Mouse (Mus musculus): ENCODE data around the gene Rnase10. TPM values are rescaled to one million over a fixed set of nuclear protein-coding genes. Genes with fewer than 3 reads are reported as not detected.
"Not testable (repeated sequence)": the region's sequence is repeated elsewhere in the genome, so short reads cannot be mapped to it uniquely, and the experiment has no call there.

The Rnase10 gene
- total RNA-seq (2017) = not detected in 2 replicates

GRCm38 (mm10) chr14:51007152-51007801 lies at the start of gene Rnase10:
Gene Rnase10, plus strand, starts transcription at chr14:51007751.
- no peak for ATAC-seq (replicated peaks; ENCODE audit: low read depth, poor library complexity, severe bottlenecking)

DNA sequence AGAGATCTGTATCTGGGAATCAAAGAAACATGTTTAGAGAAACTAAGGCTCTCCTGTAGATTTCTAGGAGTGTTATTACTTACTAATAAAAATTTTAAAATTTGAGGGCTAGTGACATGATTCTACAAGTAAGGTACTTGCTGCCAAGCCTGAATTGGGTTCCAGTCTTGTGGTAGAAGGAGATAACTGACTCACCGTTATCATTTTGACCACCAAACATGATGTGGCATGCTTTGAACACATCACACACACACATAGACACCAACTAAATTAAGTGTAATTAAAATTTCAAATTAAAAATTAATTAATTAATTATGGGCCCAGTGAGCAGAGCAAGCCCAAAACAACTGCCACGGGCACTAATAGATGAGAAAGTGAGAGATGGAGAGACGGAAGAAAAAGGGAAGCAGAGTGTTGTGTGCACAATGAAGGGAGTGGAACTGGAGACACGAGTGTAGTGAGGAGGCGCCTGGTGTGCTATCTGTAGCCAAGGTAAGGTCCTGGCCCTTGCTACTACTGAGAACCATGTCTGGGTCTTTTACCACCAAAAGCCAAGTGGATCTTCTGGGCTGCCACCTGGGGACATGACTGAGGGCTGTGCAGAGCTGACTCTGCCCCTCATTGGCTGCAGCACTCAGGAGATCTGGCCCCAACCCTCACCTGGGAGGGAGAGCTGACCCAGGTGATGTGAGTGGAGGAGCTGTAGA lies 49.1 kb upstream of the Rnase10 start:
- not testable (repeated sequence) for ATAC-seq (replicated peaks; ENCODE audit: low read depth, poor library complexity, severe bottlenecking)

DNA sequence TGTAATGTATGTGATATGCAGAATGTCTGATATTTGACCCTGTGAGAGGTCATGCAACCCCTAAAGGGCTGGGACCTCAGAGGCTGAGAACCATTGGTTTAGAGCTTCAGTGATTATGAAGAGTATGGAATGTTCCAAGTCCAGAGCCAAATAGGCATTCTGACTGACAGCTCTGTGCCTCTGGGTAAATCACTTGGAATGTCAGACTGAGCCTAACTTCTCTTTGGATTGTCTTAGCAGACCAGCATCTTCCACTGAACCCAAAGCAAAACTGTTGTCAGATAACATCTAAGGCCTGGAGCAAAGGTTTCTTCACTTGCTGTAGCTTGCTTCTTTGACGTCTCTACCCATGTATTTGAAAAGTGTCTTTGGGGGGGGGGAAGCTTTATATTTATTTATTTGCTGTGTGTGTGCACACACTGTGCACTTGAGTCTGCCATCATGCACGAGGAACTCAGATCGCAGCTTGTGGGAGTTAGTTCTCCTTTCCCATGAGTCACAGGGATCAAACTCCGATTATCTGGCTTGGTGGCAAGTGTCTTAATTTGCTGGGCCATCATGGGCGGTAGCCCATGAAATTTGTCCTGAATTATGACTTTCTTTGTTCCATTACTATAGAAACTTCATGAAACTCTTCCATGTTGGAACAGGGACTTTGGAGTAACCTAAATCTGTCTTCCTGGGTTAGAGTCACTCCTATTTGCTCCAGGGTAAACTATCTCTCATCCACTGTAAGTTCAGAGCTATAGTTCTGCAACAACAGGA lies 39.2 kb upstream of the Rnase10 start:
- ATAC-seq (replicated peaks; ENCODE audit: low read depth, poor library complexity, severe bottlenecking) = no peak

GRCm38 (mm10) chr14:50969041-50969440 lies 38.5 kb upstream of the Rnase10 start:
- no peak for ATAC-seq (replicated peaks; ENCODE audit: low read depth, poor library complexity, severe bottlenecking)

- peak; percentile 77 for ATAC-seq (replicated peaks; ENCODE audit: low read depth, poor library complexity, severe bottlenecking)
These were observed 37.7 kb upstream of the Rnase10 start for GRCm38 (mm10) chr14:50969558-50970544.

DNA sequence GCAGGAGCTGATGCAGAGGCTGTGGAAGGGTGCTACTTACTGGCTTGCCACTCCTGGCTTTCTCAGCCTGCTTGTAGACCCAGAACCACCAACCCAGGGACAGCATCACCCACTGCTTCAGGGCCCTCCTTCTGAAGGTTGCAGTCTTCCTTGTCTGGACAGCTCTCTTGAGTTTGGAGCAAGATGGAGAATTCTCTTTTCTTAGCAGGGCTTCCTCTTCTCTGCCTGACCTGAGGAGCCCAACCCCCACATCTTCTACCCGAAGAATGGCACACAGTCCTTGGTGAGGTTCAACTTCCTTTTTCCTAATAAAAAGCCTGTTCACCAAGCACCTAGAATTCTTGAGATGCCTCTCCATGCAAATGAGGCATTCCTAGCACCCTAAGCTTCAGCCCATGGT lies 36.7 kb upstream of the Rnase10 start:
- ATAC-seq (replicated peaks; ENCODE audit: low read depth, poor library complexity, severe bottlenecking) = peak; percentile 42

DNA sequence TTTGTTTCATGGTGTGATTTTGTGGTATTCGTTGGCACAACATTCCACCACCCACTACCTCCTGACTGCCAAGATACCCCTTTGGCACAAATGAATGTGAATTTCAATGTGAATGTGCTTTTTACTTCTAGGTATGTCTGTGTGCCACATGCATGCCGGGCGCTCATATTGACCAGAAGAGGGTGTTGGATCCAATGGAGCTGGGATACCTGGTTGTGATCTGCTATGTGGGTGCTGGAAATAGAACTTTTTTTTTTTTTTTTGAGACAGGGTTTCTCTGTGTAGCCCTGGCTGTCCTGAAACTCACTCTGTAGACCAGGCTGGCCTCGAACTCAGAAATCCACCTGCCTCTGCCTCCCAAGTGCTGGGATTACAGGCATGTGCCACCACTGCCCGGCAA lies 34.5 kb upstream of the Rnase10 start:
- not testable (repeated sequence) for ATAC-seq (replicated peaks; ENCODE audit: low read depth, poor library complexity, severe bottlenecking)

DNA sequence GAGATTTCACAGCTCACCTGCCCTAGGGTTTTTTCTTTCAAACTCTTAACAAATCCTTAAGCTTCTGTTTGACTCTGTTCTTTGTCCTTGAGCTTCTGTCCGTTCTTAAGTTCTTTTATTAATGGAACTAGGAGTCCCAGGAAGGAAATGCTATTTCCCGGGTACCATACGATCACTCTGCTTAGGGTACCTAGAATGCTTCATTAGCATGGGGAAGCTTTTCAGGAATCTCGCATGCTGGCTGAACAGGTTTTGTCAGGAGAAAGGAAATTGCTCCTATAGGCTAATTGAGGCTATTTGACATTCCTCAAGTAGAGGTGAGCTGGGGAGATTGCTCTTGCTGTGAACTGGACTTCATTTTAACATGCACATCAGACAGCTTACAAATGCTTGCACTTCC lies 33.9 kb upstream of the Rnase10 start:
- no peak for ATAC-seq (replicated peaks; ENCODE audit: low read depth, poor library complexity, severe bottlenecking)

DNA sequence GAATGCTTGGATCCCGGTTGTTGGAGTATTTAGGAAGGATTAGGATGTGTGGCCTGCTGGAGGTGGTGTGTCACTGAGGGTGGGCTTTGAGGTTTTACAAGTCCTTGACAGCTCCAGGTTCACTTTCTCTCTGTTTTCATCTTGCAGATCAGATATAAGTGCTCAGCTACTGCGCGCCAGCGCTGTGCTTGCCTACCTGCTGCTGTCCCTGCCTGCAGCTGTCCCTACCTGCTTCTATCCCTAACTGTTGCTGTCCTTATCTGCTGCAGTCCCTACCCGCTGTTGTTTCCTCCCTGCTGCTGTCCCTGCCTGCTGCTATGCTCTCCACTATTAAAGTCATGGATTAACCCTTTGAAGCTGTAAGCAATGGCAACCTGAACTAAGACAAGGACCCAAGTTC lies 32.5 kb upstream of the Rnase10 start:
- no peak for ATAC-seq (replicated peaks; ENCODE audit: low read depth, poor library complexity, severe bottlenecking)

DNA sequence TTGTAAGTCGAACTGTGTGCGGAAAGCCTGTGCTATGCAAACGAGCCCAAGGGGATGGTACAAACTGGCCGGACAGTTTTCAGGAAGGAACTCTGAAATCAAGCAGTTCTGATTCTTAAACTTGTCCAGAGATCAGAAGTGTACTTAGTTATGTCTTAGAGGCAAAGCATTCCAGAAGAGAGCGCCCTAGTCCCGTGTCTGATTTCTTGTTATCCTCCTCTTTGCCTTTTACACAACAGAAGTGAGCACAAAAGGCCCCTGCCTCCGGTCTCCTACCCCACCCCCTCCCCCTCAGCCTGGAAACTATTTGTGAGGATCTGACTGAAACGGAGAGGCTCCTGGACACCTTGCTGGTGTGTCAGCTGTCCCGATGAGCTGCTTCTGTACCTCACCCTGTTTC lies 30.9 kb upstream of the Rnase10 start:
- no peak for ATAC-seq (replicated peaks; ENCODE audit: low read depth, poor library complexity, severe bottlenecking)

GRCm38 (mm10) chr14:50978451-50978850 lies 29.1 kb upstream of the Rnase10 start:
- peak; percentile 57 for ATAC-seq (replicated peaks; ENCODE audit: low read depth, poor library complexity, severe bottlenecking)

DNA sequence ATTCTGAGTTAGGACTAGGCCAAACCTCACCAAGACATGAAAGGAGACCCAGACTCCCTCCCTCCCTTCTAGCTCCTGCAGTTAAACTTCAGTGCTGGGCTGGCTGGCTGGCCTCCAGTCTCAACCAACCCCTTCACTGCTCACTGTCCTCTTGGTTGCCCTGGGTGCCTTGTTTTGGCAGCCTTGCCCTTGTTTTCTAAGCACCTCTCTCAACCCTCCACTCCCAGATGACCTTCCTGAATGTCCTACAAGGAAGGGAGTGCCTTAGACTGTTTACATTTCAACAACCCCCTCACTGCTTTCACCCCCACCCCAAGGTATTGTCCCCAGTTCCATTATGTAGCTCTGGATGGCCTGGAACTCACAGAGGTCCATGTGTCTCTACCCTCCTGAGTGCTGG lies 27.9 kb upstream of the Rnase10 start:
- no peak for ATAC-seq (replicated peaks; ENCODE audit: low read depth, poor library complexity, severe bottlenecking)

GRCm38 (mm10) chr14:50981207-50981606 lies 26.3 kb upstream of the Rnase10 start:
- ATAC-seq (replicated peaks; ENCODE audit: low read depth, poor library complexity, severe bottlenecking) = peak; percentile 72

DNA sequence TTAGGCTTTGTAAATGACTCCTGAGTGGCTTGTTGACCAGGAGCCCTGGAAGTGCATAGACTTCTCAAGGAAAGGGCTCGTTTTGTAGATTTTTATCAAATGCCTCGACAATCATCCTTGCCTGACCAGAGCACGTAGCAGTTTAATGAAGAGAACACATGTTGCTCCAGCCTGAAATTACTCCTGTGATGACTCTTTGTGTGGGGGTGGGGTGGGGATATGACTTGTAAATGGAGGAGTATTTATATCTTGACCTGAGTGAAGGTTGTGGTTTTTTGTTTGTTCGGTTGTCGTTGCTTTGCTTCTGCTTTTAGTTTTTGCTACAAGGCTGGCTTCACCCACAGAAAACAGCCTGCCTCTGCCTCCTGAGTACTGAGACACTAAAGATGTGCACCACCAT lies 25.7 kb upstream of the Rnase10 start:
- no peak for ATAC-seq (replicated peaks; ENCODE audit: low read depth, poor library complexity, severe bottlenecking)

DNA sequence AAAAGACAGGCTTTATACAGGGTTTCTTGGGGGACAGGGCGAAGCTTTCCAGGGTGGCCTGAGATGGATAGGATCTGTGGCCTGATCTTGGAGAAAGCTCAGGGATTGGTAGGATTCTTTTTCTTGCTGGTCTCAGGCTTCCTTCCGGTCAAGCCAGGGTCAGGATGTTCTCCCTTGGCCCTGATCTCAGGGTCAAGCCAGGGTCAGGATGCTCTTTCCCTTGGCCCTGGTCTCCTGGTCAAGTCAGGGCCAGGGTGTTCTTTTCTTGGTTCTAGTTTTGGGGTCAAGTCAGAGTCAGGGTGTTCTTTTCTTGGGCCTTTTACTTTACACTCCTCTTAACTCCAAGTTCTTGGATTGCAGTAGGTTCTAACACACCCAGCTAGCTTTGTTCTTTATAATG lies 19.9 kb upstream of the Rnase10 start:
- ATAC-seq (replicated peaks; ENCODE audit: low read depth, poor library complexity, severe bottlenecking) = no peak

- ATAC-seq (replicated peaks; ENCODE audit: low read depth, poor library complexity, severe bottlenecking) = 0 out of 2 replicates have a peak, but pooled peaks have one; percentile 25
These were observed 16.5 kb upstream of the Rnase10 start for GRCm38 (mm10) chr14:50991037-50991436.

DNA sequence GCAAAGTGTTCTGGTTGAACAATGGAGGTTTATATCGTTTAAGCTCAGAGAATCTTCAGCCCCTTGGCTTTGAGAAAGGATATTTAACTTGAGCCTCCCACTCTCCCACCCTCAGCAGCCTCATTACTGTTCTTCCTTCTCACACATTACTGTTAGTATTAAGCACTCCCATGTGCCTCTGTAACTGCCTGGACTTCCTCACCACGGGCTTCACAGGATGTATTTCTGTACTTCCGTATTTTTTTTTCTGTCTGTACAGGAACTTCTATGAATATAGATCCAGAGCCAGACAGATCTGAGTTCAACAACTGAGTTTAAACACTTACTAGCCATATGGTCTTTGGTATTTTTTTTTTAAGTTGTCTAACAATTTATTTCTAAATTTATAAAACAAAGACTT lies 10.5 kb upstream of the Rnase10 start:
- ATAC-seq (replicated peaks; ENCODE audit: low read depth, poor library complexity, severe bottlenecking) = peak; percentile 89

GRCm38 (mm10) chr14:50997999-50998666 lies 9.4 kb upstream of the Rnase10 start:
- peak; percentile 62 for ATAC-seq (replicated peaks; ENCODE audit: low read depth, poor library complexity, severe bottlenecking)
